Mouse (Mus musculus): Measurements from ENCODE around the gene Cnot1. TPM values are rescaled to one million over a fixed set of nuclear protein-coding genes. Genes with fewer than 3 reads are reported as not detected.
"Not testable (repeated sequence)": the region's sequence is repeated elsewhere in the genome, so short reads cannot be mapped to it uniquely, and the experiment has no call there.

Gene Cnot1
- polyA plus RNA-seq, 1 experiment from 2014 or later = 65.9 TPM

DNA sequence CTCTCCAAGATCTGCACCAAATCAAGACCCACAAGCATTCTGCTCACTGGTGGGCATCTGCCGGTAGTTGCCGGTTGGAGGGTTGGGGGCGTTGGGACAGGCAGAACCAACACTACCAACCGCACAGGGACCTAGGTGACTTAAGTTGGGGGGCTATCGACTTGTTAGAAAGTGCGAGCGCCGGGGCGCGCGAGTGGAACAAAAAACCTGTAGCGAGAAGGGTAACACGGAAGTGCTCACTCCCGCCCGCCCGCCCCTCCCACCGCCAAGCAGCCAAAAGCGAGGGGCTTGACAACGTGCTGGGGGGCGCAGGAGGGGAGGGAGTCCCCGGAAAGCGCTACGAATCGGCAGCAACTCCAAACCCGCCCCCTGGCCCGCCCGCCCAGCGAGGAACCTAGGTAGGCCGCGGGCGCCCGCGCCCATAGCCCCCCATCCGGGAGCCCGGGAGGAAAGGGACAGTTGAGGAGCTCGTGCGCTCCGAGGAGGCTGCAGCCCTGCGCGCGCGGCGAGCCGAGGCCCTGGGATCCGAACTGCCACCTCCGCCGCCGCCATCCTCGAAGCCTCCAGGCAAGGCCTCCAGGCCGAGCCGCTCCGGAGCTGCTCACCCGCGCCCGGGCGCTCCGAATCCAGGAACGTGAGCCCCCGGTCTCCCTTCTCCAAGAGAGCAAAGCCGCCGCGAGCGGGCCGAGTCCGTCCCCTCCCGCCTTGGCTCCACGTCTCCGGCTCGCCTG, 638 bp downstream of the Cnot1 start:
- Histone ChIP-seq H3K4me1 (replicated peaks; ENCODE audit: control insufficient read depth, insufficient read depth, low read length) (peaks cover 22% of the 10 kb centered on the region), H3K9ac (ENCODE audit: low read length) (peak overlapping the region; percentile 97), H3K4me2 (ENCODE audit: low read depth, low read length) (peak overlapping the region; percentile 84), H3K9me3 (ENCODE audit: control insufficient read depth, low read length) (no peaks in the 10 kb centered on the region), H3K27ac (ENCODE audit: low read length) (peak overlapping the region; percentile 96), H3K4me3 (ENCODE audit: low read length) (peak overlapping the region; percentile 94), H3K27me3 (ENCODE audit: control insufficient read depth, insufficient read depth, low read depth, low read length) (no peaks in the 10 kb centered on the region), H3K36me3 (ENCODE audit: control insufficient read depth, insufficient read depth, low read length) (no peaks in the 10 kb centered on the region)
- WGBS = 0% methylated on average over 60 of the region's 69 CpGs
- ATAC-seq (ENCODE audit: low read depth) = peak; percentile 1

DNA sequence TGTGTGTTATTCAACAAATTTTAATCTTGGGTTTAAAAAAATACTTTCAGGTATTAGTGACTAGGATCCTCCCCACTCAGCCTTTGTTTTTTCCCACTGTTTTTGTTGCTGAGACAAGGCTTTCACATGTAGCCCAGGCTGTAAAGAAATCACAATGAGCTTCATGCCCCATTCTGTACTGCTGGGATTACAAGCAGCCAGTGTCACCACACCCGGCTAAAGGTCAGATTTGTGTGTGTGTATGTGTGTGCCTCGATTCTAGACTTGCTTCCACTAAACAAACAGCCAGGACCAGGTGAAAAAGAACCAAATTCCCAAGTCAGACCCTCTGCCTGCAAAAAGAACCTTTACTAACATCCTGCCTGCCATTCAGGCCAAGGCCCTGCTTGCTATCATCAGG, 1.8 kb downstream of the Cnot1 start:
- Histone ChIP-seq H3K27me3 (ENCODE audit: control insufficient read depth, insufficient read depth, low read depth, low read length) (no peaks in the 10 kb centered on the region), H3K4me1 (replicated peaks; ENCODE audit: control insufficient read depth, insufficient read depth, low read length) (peaks cover 22% of the 10 kb centered on the region), H3K27ac (ENCODE audit: low read length) (no peak overlapping the region)

DNA sequence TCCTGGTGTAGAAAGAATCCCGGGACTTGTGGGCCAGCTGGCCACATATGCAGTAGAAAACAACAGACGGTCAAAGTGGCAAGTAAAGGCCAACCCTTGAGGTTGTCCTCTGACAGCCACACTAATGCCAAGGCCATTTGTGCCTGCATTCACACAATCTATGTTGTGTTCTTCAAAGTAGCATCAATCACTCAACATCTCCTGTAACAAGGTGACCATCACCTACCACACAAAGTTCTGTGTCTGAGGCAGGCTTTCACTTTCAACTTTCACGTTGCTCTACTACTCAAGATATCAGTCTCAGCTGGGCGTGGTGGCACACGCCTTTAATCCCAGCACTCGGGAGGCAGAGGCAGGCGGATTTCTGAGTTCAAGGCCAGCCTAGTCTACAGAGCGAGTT, 5.0 kb downstream of the Cnot1 start:
- no peak overlapping the region for H3K4me2 ChIP-seq (ENCODE audit: low read depth, low read length)
- H3K27me3 ChIP-seq (ENCODE audit: control insufficient read depth, insufficient read depth, low read depth, low read length) = no peaks in the 10 kb centered on the region
- H3K4me1 ChIP-seq (replicated peaks; ENCODE audit: control insufficient read depth, insufficient read depth, low read length) = peaks cover 16% of the 10 kb centered on the region
- no peak overlapping the region for H3K9ac ChIP-seq (ENCODE audit: low read length)
- H3K27ac ChIP-seq (ENCODE audit: low read length) = no peak overlapping the region
- no peaks in the 10 kb centered on the region; the same call in 1 of the 2 replicates for H3K36me3 ChIP-seq (ENCODE audit: control insufficient read depth, insufficient read depth, low read length)
- ATAC-seq (ENCODE audit: low read depth) = no peak
- no peaks in the 10 kb centered on the region for H3K9me3 ChIP-seq (ENCODE audit: control insufficient read depth, low read length)
- WGBS = 79% methylated on average over 8 of the region's 8 CpGs
- no peak overlapping the region for H3K4me3 ChIP-seq (ENCODE audit: low read length)

More for the DNA sequence above, 1.8 kb downstream of the Cnot1 start:
- 37% methylated on average over 2 of the region's 2 CpGs for WGBS
- Histone ChIP-seq H3K9me3 (ENCODE audit: control insufficient read depth, low read length) (no peaks in the 10 kb centered on the region), H3K36me3 (ENCODE audit: control insufficient read depth, insufficient read depth, low read length) (no peaks in the 10 kb centered on the region; the same call in 1 of the 2 replicates), H3K9ac (ENCODE audit: low read length) (peak overlapping the region; percentile 97), H3K4me2 (ENCODE audit: low read depth, low read length) (peak overlapping the region; percentile 84), H3K4me3 (ENCODE audit: low read length) (peak overlapping the region; percentile 94)
- ATAC-seq (ENCODE audit: low read depth) = no peak

DNA sequence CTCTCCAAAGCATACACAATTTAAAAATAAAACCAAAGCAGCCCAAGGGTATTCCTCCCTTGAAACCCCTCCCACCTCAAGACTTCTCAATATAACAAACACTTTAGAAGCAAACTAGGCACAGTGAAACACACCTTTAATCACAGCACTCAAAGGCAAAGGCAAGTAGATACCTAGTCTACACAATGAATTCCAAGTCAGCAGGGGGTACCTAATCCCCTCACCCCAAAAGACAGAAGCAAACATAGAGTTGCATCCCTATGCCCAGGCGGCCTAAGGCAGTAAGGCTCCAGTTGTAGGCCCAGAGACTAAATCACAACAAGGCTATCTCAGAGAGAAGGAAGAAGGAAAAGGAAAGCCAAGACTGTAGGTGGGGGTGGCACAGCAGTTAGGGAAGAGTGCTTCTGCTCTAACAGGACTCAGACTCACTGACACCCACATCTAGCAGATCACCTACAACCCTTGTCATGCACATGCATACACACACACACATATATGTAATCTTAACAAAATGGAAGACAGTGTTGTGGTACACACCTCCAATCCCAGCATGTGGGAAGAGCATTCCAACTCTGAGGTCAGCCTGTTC, 5.7 kb downstream of the Cnot1 start:
- Histone ChIP-seq H3K27ac (ENCODE audit: low read length) (no peak overlapping the region), H3K27me3 (ENCODE audit: control insufficient read depth, insufficient read depth, low read depth, low read length) (no peaks in the 10 kb centered on the region), H3K9me3 (ENCODE audit: control insufficient read depth, low read length) (no peaks in the 10 kb centered on the region), H3K4me1 (replicated peaks; ENCODE audit: control insufficient read depth, insufficient read depth, low read length) (peaks cover 16% of the 10 kb centered on the region), H3K4me2 (ENCODE audit: low read depth, low read length) (no peak overlapping the region), H3K9ac (ENCODE audit: low read length) (no peak overlapping the region), H3K36me3 (ENCODE audit: control insufficient read depth, insufficient read depth, low read length) (no peaks in the 10 kb centered on the region; the same call in 1 of the 2 replicates), H3K4me3 (ENCODE audit: low read length) (no peak overlapping the region)
- 78% methylated on average over 1 of the region's 1 CpGs for WGBS
- ATAC-seq (ENCODE audit: low read depth) = no peak

DNA sequence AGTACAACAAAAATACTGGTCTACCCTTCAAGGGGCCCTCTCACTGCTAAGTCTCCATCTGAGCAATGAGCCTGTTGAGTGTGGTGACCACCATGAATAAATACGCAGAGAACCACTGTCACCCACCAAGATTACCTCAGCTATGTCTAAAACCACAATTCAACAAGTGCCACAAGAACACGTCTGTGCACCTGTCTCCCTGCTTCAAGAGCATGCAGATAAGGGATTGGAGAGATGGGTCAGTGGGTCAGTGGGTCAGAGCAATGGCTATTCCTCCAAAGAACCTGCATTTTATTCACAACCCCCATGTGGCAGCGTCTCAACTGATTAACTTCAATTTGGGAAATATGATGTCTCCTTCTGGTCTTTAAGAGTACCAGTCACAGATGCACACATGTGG, 6.9 kb downstream of the Cnot1 start:
- Histone ChIP-seq H3K9me3 (ENCODE audit: control insufficient read depth, low read length) (no peaks in the 10 kb centered on the region), H3K36me3 (ENCODE audit: control insufficient read depth, insufficient read depth, low read length) (no peaks in the 10 kb centered on the region; the same call in 1 of the 2 replicates), H3K4me3 (ENCODE audit: low read length) (no peak overlapping the region), H3K27ac (ENCODE audit: low read length) (no peak overlapping the region), H3K4me1 (replicated peaks; ENCODE audit: control insufficient read depth, insufficient read depth, low read length) (peaks cover 9% of the 10 kb centered on the region), H3K9ac (ENCODE audit: low read length) (no peak overlapping the region), H3K27me3 (ENCODE audit: control insufficient read depth, insufficient read depth, low read depth, low read length) (no peaks in the 10 kb centered on the region), H3K4me2 (ENCODE audit: low read depth, low read length) (no peak overlapping the region)
- no peak for ATAC-seq (ENCODE audit: low read depth)
- WGBS = 73% methylated on average over 3 of the region's 3 CpGs

DNA sequence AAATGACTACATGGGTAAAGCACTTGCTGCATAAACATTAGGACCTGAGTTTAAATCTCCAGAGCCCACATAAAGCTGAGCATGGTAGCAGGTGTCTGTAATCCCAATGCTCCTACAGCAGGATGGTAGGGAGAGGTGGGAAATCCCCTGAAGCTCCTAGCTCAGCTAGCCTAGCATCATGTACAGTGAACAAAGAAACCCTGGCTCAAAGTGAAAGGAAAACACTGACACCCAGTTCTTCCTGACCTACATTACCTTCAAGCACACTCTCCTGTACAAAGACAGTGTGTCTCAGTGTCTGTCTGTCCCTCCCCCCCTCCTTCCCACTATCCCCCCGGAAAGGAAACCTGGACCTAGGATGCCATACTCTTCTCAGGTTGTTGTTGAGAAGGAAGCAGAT, 7.4 kb downstream of the Cnot1 start:
- Histone ChIP-seq H3K4me3 (ENCODE audit: low read length) (no peak overlapping the region), H3K27ac (ENCODE audit: low read length) (no peak overlapping the region), H3K36me3 (ENCODE audit: control insufficient read depth, insufficient read depth, low read length) (no peaks in the 10 kb centered on the region; the same call in 1 of the 2 replicates), H3K9me3 (ENCODE audit: control insufficient read depth, low read length) (no peaks in the 10 kb centered on the region), H3K4me1 (replicated peaks; ENCODE audit: control insufficient read depth, insufficient read depth, low read length) (peaks cover 5% of the 10 kb centered on the region; the same call in 1 of the 2 replicates), H3K9ac (ENCODE audit: low read length) (no peak overlapping the region), H3K4me2 (ENCODE audit: low read depth, low read length) (no peak overlapping the region), H3K27me3 (ENCODE audit: control insufficient read depth, insufficient read depth, low read depth, low read length) (no peaks in the 10 kb centered on the region)
- 76% methylated on average over 1 of the region's 1 CpGs for WGBS
- ATAC-seq (ENCODE audit: low read depth) = no peak

DNA sequence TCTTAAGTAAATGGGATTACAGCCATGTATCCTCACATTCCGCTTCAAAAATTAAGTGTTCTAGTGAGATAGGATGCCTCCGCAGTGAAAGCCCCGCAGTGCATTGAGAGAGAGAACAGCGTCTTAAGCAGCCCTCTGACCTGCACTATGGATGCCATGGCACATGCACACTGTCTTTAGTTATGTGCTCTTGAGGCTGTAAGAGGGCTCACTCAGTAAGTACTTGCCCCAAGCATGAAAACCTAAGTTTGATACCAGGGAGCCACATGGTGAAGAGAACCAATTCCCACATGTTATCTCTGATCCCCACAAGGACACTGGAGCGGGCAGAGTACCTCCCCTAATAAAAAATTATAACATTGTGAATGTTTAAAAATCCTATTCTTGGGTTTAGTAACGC, 8.1 kb downstream of the Cnot1 start:
- H3K27me3 ChIP-seq (ENCODE audit: control insufficient read depth, insufficient read depth, low read depth, low read length) = no peaks in the 10 kb centered on the region
- H3K36me3 ChIP-seq (ENCODE audit: control insufficient read depth, insufficient read depth, low read length) = no peaks in the 10 kb centered on the region; the same call in 1 of the 2 replicates
- no peak overlapping the region for H3K4me2 ChIP-seq (ENCODE audit: low read depth, low read length)
- no peaks in the 10 kb centered on the region for H3K9me3 ChIP-seq (ENCODE audit: control insufficient read depth, low read length)
- H3K4me3 ChIP-seq (ENCODE audit: low read length) = no peak overlapping the region
- H3K4me1 ChIP-seq (replicated peaks; ENCODE audit: control insufficient read depth, insufficient read depth, low read length) = no peaks in the 10 kb centered on the region
- ATAC-seq (ENCODE audit: low read depth) = no peak
- 90% methylated on average over 6 of the region's 6 CpGs for WGBS
- H3K9ac ChIP-seq (ENCODE audit: low read length) = no peak overlapping the region
- H3K27ac ChIP-seq (ENCODE audit: low read length) = no peak overlapping the region

DNA sequence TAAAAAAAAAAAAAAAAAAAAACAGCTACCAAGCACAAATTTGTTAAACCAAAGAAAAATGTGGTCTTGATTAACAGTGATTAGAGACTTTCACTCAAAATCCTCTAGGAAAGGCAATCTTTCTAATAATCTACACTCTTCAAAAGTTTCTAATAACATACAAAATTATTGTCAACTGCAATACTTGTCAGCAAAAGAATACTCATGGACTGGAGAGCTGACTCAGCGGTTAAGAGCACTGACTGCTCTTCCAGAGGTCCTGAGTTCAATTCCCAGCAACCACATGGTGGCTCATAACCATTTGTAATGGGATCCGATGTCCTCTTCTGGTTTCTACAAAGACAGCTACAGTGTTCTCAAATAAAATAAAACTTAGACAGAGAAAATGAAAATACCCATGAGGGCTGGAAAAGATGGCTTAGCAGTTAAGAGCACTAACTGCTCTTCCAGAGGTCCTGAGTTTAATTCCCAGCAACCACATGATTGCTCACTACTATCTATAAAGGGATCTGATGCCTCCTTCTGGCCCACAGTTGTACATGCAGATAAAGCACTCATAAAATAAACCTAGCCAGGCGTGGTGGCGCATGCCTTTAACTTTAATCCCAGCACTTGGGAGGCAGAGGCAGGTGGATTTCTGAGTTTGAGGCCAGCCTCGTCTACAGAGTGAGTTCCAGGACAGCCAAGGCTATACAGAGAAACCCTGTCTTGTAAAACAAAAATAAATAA, 11.8 kb downstream of the Cnot1 start:
- 86% methylated on average over 5 of the region's 5 CpGs for WGBS
- H3K4me1 ChIP-seq (replicated peaks; ENCODE audit: control insufficient read depth, insufficient read depth, low read length); H3K4me3 ChIP-seq (ENCODE audit: low read length); H3K4me2 ChIP-seq (ENCODE audit: low read depth, low read length); H3K27ac ChIP-seq (ENCODE audit: low read length); H3K27me3 ChIP-seq (ENCODE audit: control insufficient read depth, insufficient read depth, low read depth, low read length); ATAC-seq (ENCODE audit: low read depth); H3K36me3 ChIP-seq (ENCODE audit: control insufficient read depth, insufficient read depth, low read length); H3K9me3 ChIP-seq (ENCODE audit: control insufficient read depth, low read length); H3K9ac ChIP-seq (ENCODE audit: low read length): not testable (repeated sequence)

DNA sequence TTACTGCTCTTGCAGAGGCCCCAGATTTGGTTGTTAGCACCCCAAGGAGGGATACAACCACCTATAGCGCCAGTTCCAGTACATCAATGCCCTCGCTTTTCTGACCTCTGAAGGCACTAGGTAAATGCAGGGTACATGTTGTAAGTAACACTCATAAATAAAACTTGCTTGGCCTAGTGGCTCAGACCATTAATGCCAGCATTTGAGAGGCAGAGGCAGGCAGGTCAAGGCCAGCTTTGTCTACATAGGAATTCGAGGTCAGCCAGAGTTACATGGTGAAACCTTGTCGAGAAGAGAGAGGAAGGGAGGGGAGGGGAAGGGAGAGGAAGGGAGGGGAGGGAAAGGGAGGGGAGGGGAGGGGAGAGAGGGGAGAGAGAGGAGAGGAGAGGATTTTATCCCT, 21.7 kb downstream of the Cnot1 start:
- Histone ChIP-seq H3K27me3 (ENCODE audit: control insufficient read depth, insufficient read depth, low read depth, low read length) (no peaks in the 10 kb centered on the region), H3K4me3 (ENCODE audit: low read length) (no peak overlapping the region), H3K27ac (ENCODE audit: low read length) (no peak overlapping the region), H3K36me3 (ENCODE audit: control insufficient read depth, insufficient read depth, low read length) (peaks cover 34% of the 10 kb centered on the region), H3K9me3 (ENCODE audit: control insufficient read depth, low read length) (no peaks in the 10 kb centered on the region), H3K4me1 (replicated peaks; ENCODE audit: control insufficient read depth, insufficient read depth, low read length) (no peaks in the 10 kb centered on the region), H3K9ac (ENCODE audit: low read length) (no peak overlapping the region), H3K4me2 (ENCODE audit: low read depth, low read length) (no peak overlapping the region)
- ATAC-seq (ENCODE audit: low read depth) = no peak
- WGBS = 93% methylated on average over 3 of the region's 4 CpGs

All from lung, embryonic 16.5 days (tissue).